Mouse (Mus musculus) small intestine, adult 2 months (tissue): Measurements from ENCODE around the gene Best1. TPM values are rescaled to one million over a fixed set of nuclear protein-coding genes. Genes with fewer than 3 reads are reported as not detected.

ENCODE experiments used
- H3K27ac ChIP-seq: fragments of 200-500 bp; 2 replicates; pipeline ENCODE4 v1.5.1; 2012; ENCODE audit warnings: low read depth, low read length, control low read depth, inconsistent platforms; ENCODE audit not compliant: insufficient read depth
- H3K27me3 ChIP-seq: fragments of 200-500 bp; 2 replicates; pipeline ENCODE4 v1.6.1; 2012; ENCODE audit warnings: mild to moderate bottlenecking, moderate library complexity, low read length, inconsistent platforms; ENCODE audit not compliant: control insufficient read depth, insufficient read depth
- H3K36me3 ChIP-seq: fragments of 200-500 bp; 2 replicates; pipeline ENCODE4 v1.6.1; 2012; ENCODE audit warnings: mild to moderate bottlenecking, low read length, control low read depth, inconsistent platforms; ENCODE audit not compliant: control insufficient read depth, insufficient read depth
- H3K4me1 ChIP-seq: fragments of 200-500 bp; 2 replicates; pipeline ENCODE4 v1.6.1; 2012; ENCODE audit warnings: low read length, inconsistent platforms, mixed read lengths; ENCODE audit not compliant: control insufficient read depth, insufficient read depth, insufficient read length
- H3K4me3 ChIP-seq: fragments of 200-500 bp; 2 replicates; pipeline ENCODE4 v1.5.1; 2012; ENCODE audit warnings: low read depth, mild to moderate bottlenecking, control low read depth, inconsistent platforms, low read length, moderate library complexity
- CTCF ChIP-seq: fragments of 200-500 bp; IDR thresholded peaks from 2 replicates; pipeline ENCODE4 v1.5.1; 2012; ENCODE audit warnings: low read depth, mild to moderate bottlenecking, control low read depth, inconsistent platforms, low read length, moderate library complexity, mixed read lengths; ENCODE audit not compliant: insufficient replicate concordance, insufficient read length; ENCODE audit errors: extremely low read depth
- POLR2A ChIP-seq: fragments of 200-500 bp; IDR thresholded peaks from 2 replicates; pipeline ENCODE4 v1.6.1; 2012; ENCODE audit warnings: low read depth, mild to moderate bottlenecking, control low read depth, inconsistent platforms, low read length, moderate library complexity
- WGBS: fragments of 180-500 bp; shearing (Covaris S2); methylation state at CpG from one replicate; pipeline ENCODE4 v1.1.7; 2018; 5-methylcytosine and 5-hydroxymethylcytosine counted together
- polyA plus RNA-seq: library from polyadenylated mRNA; depleted of rRNA; stranded (reverse); fragments of >200 nt; gene quantifications from 2 replicates; pipeline ENCODE4 v1.2.3, GENCODE M21; 2012

The Best1 gene
- polyA plus RNA-seq, 1 experiment = 0.09 TPM

- TF ChIP-seq POLR2A (no peak), CTCF (peak; percentile 92)
- 22% methylated on average over 5 of the region's 5 CpGs for WGBS
- no peak overlapping the region for H3K27ac ChIP-seq
These were observed 10.1 kb downstream of the Best1 start for GRCm38 (mm10) chr19:9991304-9991703.

GRCm38 (mm10) chr19:9989884-9990256 lies 11.6 kb downstream of the Best1 start:
- Histone ChIP-seq H3K27me3 (no peaks in the 10 kb centered on the region), H3K4me3 (no peak overlapping the region), H3K4me1 (peaks cover 12% of the 10 kb centered on the region), H3K27ac (no peak overlapping the region), H3K36me3 (peaks cover 11% of the 10 kb centered on the region)
- no peak for TF ChIP-seq CTCF
- no peak for TF ChIP-seq POLR2A

More at GRCm38 (mm10) chr19:9991304-9991703, 10.1 kb downstream of the Best1 start:
- H3K4me1 ChIP-seq = peaks cover 12% of the 10 kb centered on the region
- no peaks in the 10 kb centered on the region for H3K36me3 ChIP-seq
- no peaks in the 10 kb centered on the region for H3K27me3 ChIP-seq
- no peak overlapping the region for H3K4me3 ChIP-seq

- WGBS = 42% methylated on average over 17 of the region's 17 CpGs
- peaks cover 17% of the 10 kb centered on the region for H3K36me3 ChIP-seq
- no peaks in the 10 kb centered on the region for H3K27me3 ChIP-seq
- TF ChIP-seq POLR2A (no peak), CTCF (peak; percentile 76; the same call in 1 of the 2 replicates)
- H3K4me1 ChIP-seq = peaks cover 14% of the 10 kb centered on the region
- no peak overlapping the region for H3K4me3 ChIP-seq
- no peak overlapping the region for H3K27ac ChIP-seq
These were observed 12.1 kb downstream of the Best1 start for GRCm38 (mm10) chr19:9989171-9989883.

GRCm38 (mm10) chr19:9987593-9987992 lies 13.8 kb downstream of the Best1 start:
- Histone ChIP-seq H3K4me1 (peaks cover 11% of the 10 kb centered on the region), H3K27me3 (no peaks in the 10 kb centered on the region), H3K4me3 (no peak overlapping the region), H3K36me3 (peaks cover 22% of the 10 kb centered on the region), H3K27ac (no peak overlapping the region)
- TF ChIP-seq CTCF = no peak
- TF ChIP-seq POLR2A = no peak

- no peaks in the 10 kb centered on the region for H3K27me3 ChIP-seq
- no peak overlapping the region for H3K4me3 ChIP-seq
- no peak overlapping the region for H3K27ac ChIP-seq
- TF ChIP-seq CTCF (no peak), POLR2A (no peak)
- peaks cover 22% of the 10 kb centered on the region for H3K36me3 ChIP-seq
- WGBS = 71% methylated on average over 6 of the region's 6 CpGs
- H3K4me1 ChIP-seq = peaks cover 11% of the 10 kb centered on the region
These were observed 14.2 kb downstream of the Best1 start for GRCm38 (mm10) chr19:9987192-9987591.

- Histone ChIP-seq H3K36me3 (peaks cover 22% of the 10 kb centered on the region), H3K4me3 (no peak overlapping the region), H3K27ac (no peak overlapping the region), H3K27me3 (no peaks in the 10 kb centered on the region), H3K4me1 (peaks cover 15% of the 10 kb centered on the region)
- WGBS = 75% methylated on average over 2 of the region's 2 CpGs
- TF ChIP-seq POLR2A = no peak
These were observed 15.5 kb downstream of the Best1 start for GRCm38 (mm10) chr19:9985900-9986421.

- Histone ChIP-seq H3K27ac (peak overlapping the region; percentile 7; the same call in 1 of the 2 replicates), H3K27me3 (no peaks in the 10 kb centered on the region), H3K36me3 (peaks cover 22% of the 10 kb centered on the region), H3K4me3 (no peak overlapping the region; the same call in 1 of the 2 replicates), H3K4me1 (peaks cover 16% of the 10 kb centered on the region)
- TF ChIP-seq POLR2A = no peak
- no peak for TF ChIP-seq CTCF
- 76% methylated on average over 6 of the region's 6 CpGs for WGBS
These were observed 16.1 kb downstream of the Best1 start for GRCm38 (mm10) chr19:9985190-9985899.
